Mouse (Mus musculus) intestine, embryonic 15.5 days (tissue): ENCODE measurements around the gene Ccm2l. TPM values are rescaled to one million over a fixed set of nuclear protein-coding genes. Genes with fewer than 3 reads are reported as not detected.

ENCODE experiments used
- polyA plus RNA-seq: library from polyadenylated mRNA; unstranded; fragments of >200 nt; fragmentation: Nextera tagmentation; extraction: Ambion mirVana; gene quantifications from 2 replicates; pipeline ENCODE4 v1.2.1, GENCODE M21; 2015

Gene Ccm2l
- polyA plus RNA-seq, 1 experiment from 2014 or later: 2.0 TPM

Other genes starting within 250 kb of the Ccm2l start
- gene Bcl2l1, start 234.2 kb upstream of the Ccm2l start, polyA plus RNA-seq: 61.9 and 64.0 TPM in 2 replicates
- 60.1 and 67.6 TPM in 2 replicates for gene Tpx2, start 218.0 kb upstream of the Ccm2l start, polyA plus RNA-seq
- 0.06 TPM in 1 of 2 replicates, not detected in the other for gene Mylk2, start 154.6 kb upstream of the Ccm2l start, polyA plus RNA-seq
- gene Foxs1, start 132.7 kb upstream of the Ccm2l start, polyA plus RNA-seq: 3.1 and 3.9 TPM in 2 replicates
- gene Dusp15, start 114.3 kb upstream of the Ccm2l start, polyA plus RNA-seq: 0.14 and 0.36 TPM in 2 replicates
- gene Ttll9, start 103.5 kb upstream of the Ccm2l start, polyA plus RNA-seq: 0.18 TPM in 1 of 2 replicates, not detected in the other
- 90.2 and 96.2 TPM in 2 replicates for gene Pdrg1, start 50.5 kb upstream of the Ccm2l start, polyA plus RNA-seq
- gene Xkr7, start 34.1 kb upstream of the Ccm2l start, polyA plus RNA-seq: 0.10 TPM in 2 replicates
- 5.7 and 6.2 TPM in 2 replicates for gene Hck, start 42.5 kb downstream of the Ccm2l start, polyA plus RNA-seq
- gene Tm9sf4, start 95.3 kb downstream of the Ccm2l start, polyA plus RNA-seq: 82.5 and 84.9 TPM in 2 replicates
- gene Tspyl3, start 159.5 kb downstream of the Ccm2l start, polyA plus RNA-seq: 10.3 and 11.4 TPM in 2 replicates
- gene Plagl2, start 175.5 kb downstream of the Ccm2l start, polyA plus RNA-seq: 46.8 and 48.0 TPM in 2 replicates
- gene Pofut1, start 175.6 kb downstream of the Ccm2l start, polyA plus RNA-seq: 11.7 and 12.1 TPM in 2 replicates
- gene Kif3b, start 225.5 kb downstream of the Ccm2l start, polyA plus RNA-seq: 7.1 and 7.7 TPM in 2 replicates